ENCODE assay signal across 11 mouse cellular contexts in genomic region chr11:58223751-58224150, GRCm38 (mm10). TPM values are rescaled to one million over a fixed set of nuclear protein-coding genes. Genes with fewer than 3 reads are reported as not detected.
DNase-seq lines count a peak whose midpoint lies in the region; ATAC-seq and TF ChIP-seq lines count a peak whose summit lies in the region.
"Had no signal": no experiment of that assay in that cellular context is flagged by ENCODE, and none has a peak within 500 bp of the region (broad histone marks: within the 10 kb centered on the region; RNA-seq: fewer than 3 reads in every experiment).

No protein-coding gene starts in this region.

- peak overlapping the region; percentile 17; the same call in 1 of the 2 replicates for H3K27ac ChIP-seq in liver, embryonic 12.5 days
- H3K27ac ChIP-seq in liver, embryonic 11.5 days (ENCODE audit: low read depth, low read length), result no peak overlapping the region
- H3K27ac ChIP-seq in thymus, adult 2 months (ENCODE audit: control insufficient read depth, insufficient read depth, low read length), result peak overlapping the region; percentile 78
- H3K27ac ChIP-seq in hindbrain, embryonic 10.5 days, result no peak overlapping the region
- H3K27ac ChIP-seq: embryonic facial prominence, embryonic 13.5 days; limb, embryonic 15.5 days; neural tube, embryonic 12.5 days had no signal

- no peak for DNase-seq in liver, embryonic 11.5 days (ENCODE audit: low spot score)
- DNase-seq in gastrocnemius, postnatal 14 days, result peak; percentile 68
- peak; percentile 47 for DNase-seq in thymus, adult 2 months
- DNase-seq in retina, postnatal 1 day, result no peak
- no peak for DNase-seq in hindbrain, embryonic 10.5 days (ENCODE audit: low spot score)
- no peak for DNase-seq in adrenal gland, postnatal 14 days

- 27% methylated on average over 4 of the region's 4 CpGs for WGBS in liver, embryonic 12.5 days (ENCODE audit: insufficient replicate concordance)
- WGBS in liver, embryonic 11.5 days, result 32% methylated on average over 4 of the region's 4 CpGs
- WGBS in thymus, adult 2 months, result 3% methylated on average over 4 of the region's 4 CpGs
- WGBS in hindbrain, embryonic 10.5 days, result 45% methylated on average over 4 of the region's 4 CpGs

- no peak overlapping the region for H3K4me3 ChIP-seq in liver, embryonic 12.5 days
- no peak overlapping the region for H3K4me3 ChIP-seq in liver, embryonic 11.5 days (ENCODE audit: low read depth, low read length)
- no peak overlapping the region for H3K4me3 ChIP-seq in thymus, adult 2 months (ENCODE audit: control insufficient read depth, insufficient read depth, low read length)
- H3K4me3 ChIP-seq in hindbrain, embryonic 10.5 days, result no peak overlapping the region
- H3K4me3 ChIP-seq: embryonic facial prominence, embryonic 13.5 days; limb, embryonic 15.5 days; neural tube, embryonic 12.5 days had no signal

- no peaks in the 10 kb centered on the region for H3K9me3 ChIP-seq in liver, embryonic 12.5 days (replicated peaks)
- no peaks in the 10 kb centered on the region for H3K9me3 ChIP-seq in liver, embryonic 11.5 days (ENCODE audit: control insufficient read depth, low read length)
- no peaks in the 10 kb centered on the region for H3K9me3 ChIP-seq in hindbrain, embryonic 10.5 days
- H3K9me3 ChIP-seq: embryonic facial prominence, embryonic 13.5 days; limb, embryonic 15.5 days; neural tube, embryonic 12.5 days had no signal

- ATAC-seq in liver, embryonic 12.5 days, result no peak
- ATAC-seq in liver, embryonic 11.5 days (replicated peaks; ENCODE audit: low FRiP score), result no peak
- ATAC-seq in inflammation-experienced regulatory T-cells, adult 6 months, result peak; percentile 49

- TF ChIP-seq CTCF in thymus, adult 2 months (IDR thresholded peaks at IDR 0.05; ENCODE audit: borderline replicate concordance, control insufficient read depth, extremely low read depth, insufficient read depth, low read length, poor library complexity), result no peak

- no peaks in the 10 kb centered on the region for H3K27me3 ChIP-seq in liver, embryonic 12.5 days (replicated peaks)
- no peaks in the 10 kb centered on the region for H3K27me3 ChIP-seq in liver, embryonic 11.5 days (replicated peaks; ENCODE audit: control insufficient read depth, insufficient read depth, low read length)
- no peaks in the 10 kb centered on the region for H3K27me3 ChIP-seq in thymus, adult 2 months (ENCODE audit: control insufficient read depth, insufficient read depth, low read length)
- H3K27me3 ChIP-seq in hindbrain, embryonic 10.5 days (ENCODE audit: insufficient read depth, poor library complexity, severe bottlenecking), result no peaks in the 10 kb centered on the region
- H3K27me3 ChIP-seq: embryonic facial prominence, embryonic 13.5 days; limb, embryonic 15.5 days; neural tube, embryonic 12.5 days had no signal

- intact Hi-C loops in gastrocnemius, postnatal 14 days (cut with DNase I; ENCODE audit: low total_unique reads), result loop anchor here (2.0 kb wide), 1 partner anchor 43 kb away; no protein-coding TSS in a partner anchor

- H3K9ac ChIP-seq in liver, embryonic 12.5 days, result no peak overlapping the region
- H3K9ac ChIP-seq in liver, embryonic 11.5 days (ENCODE audit: low read depth, low read length), result no peak overlapping the region
- H3K9ac ChIP-seq: embryonic facial prominence, embryonic 13.5 days; limb, embryonic 15.5 days; neural tube, embryonic 12.5 days had no signal

- H3K4me2 ChIP-seq in liver, embryonic 12.5 days, result no peak overlapping the region
- no peak overlapping the region for H3K4me2 ChIP-seq in liver, embryonic 11.5 days
- H3K4me2 ChIP-seq: embryonic facial prominence, embryonic 13.5 days; limb, embryonic 15.5 days; neural tube, embryonic 12.5 days had no signal

- H3K4me1 ChIP-seq in liver, embryonic 12.5 days, result peaks cover 31% of the 10 kb centered on the region
- peaks cover 4% of the 10 kb centered on the region; the same call in 1 of the 2 replicates for H3K4me1 ChIP-seq in liver, embryonic 11.5 days (replicated peaks; ENCODE audit: control insufficient read depth, insufficient read depth, low read length)
- H3K4me1 ChIP-seq in thymus, adult 2 months (replicated peaks; ENCODE audit: control insufficient read depth, insufficient read depth, low read length), result peaks cover 24% of the 10 kb centered on the region
- 0 out of 2 replicates have a peak, but pooled peaks cover 12% of the 10 kb centered on the region for H3K4me1 ChIP-seq in hindbrain, embryonic 10.5 days (replicated peaks)
- H3K4me1 ChIP-seq: embryonic facial prominence, embryonic 13.5 days; limb, embryonic 15.5 days; neural tube, embryonic 12.5 days had no signal

- H3K36me3 ChIP-seq in liver, embryonic 12.5 days, result no peaks in the 10 kb centered on the region
- no peaks in the 10 kb centered on the region for H3K36me3 ChIP-seq in liver, embryonic 11.5 days (ENCODE audit: control insufficient read depth, insufficient read depth, low read length)
- no peaks in the 10 kb centered on the region for H3K36me3 ChIP-seq in thymus, adult 2 months (ENCODE audit: control insufficient read depth, insufficient read depth, low read length)
- no peaks in the 10 kb centered on the region for H3K36me3 ChIP-seq in hindbrain, embryonic 10.5 days
- H3K36me3 ChIP-seq: embryonic facial prominence, embryonic 13.5 days; limb, embryonic 15.5 days; neural tube, embryonic 12.5 days had no signal

- TF ChIP-seq POLR2A in thymus, adult 2 months (IDR thresholded peaks at IDR 0.05; ENCODE audit: control insufficient read depth, extremely low read depth, insufficient read depth, low read length, poor library complexity), result no peak

RNA-seq across cellular contexts. Expression of gene Irgm2, which starts 24.3 kb away (rescaled TPM):
- polyA plus RNA-seq in liver, embryonic 12.5 days (2016; fragmentation: Nextera tagmentation; extraction: Ambion mirVana), result 2.9 and 3.0 TPM in 2 replicates
- 2.3 and 2.5 TPM in 2 replicates for polyA plus RNA-seq in liver, embryonic 11.5 days (2014; fragmentation: Nextera tagmentation; extraction: Ambion mirVana)
- total RNA-seq in gastrocnemius, postnatal 14 days (2021), result 1 to 10 TPM; 4.8 to 5.5 TPM
- 10 to 100 TPM; 47.5 to 49.5 (median 48.5) TPM for polyA plus RNA-seq in inflammation-experienced regulatory T-cells, adult 6 months (2017; shearing (Covaris generic))
- 17.1 and 20.1 TPM in 2 replicates for polyA plus RNA-seq in thymus, adult 2 months (2012; rRNA removed)
- polyA plus RNA-seq in hindbrain, embryonic 10.5 days (2016; fragmentation: Nextera tagmentation; extraction: Ambion mirVana), result 0.44 and 0.55 TPM in 2 replicates
- total RNA-seq in adrenal gland, postnatal 14 days (2021), result 7.1 and 9.2 TPM in 2 replicates

RNA-seq across cellular contexts. Expression of gene Igtp, which starts 24.4 kb away (rescaled TPM):
- 6.3 and 6.4 TPM in 2 replicates for polyA plus RNA-seq in liver, embryonic 12.5 days (2016; fragmentation: Nextera tagmentation; extraction: Ambion mirVana)
- 5.0 and 5.5 TPM in 2 replicates for polyA plus RNA-seq in liver, embryonic 11.5 days (2014; fragmentation: Nextera tagmentation; extraction: Ambion mirVana)
- 1 to 10 TPM; 3.5 to 3.7 TPM for total RNA-seq in gastrocnemius, postnatal 14 days (2021)
- polyA plus RNA-seq in inflammation-experienced regulatory T-cells, adult 6 months (2017; shearing (Covaris generic)), result 100 to 1,000 TPM; 300 to 422 (median 383) TPM
- polyA plus RNA-seq in thymus, adult 2 months (2012; rRNA removed), result 58.1 and 60.9 TPM in 2 replicates
- 1.6 and 2.5 TPM in 2 replicates for polyA plus RNA-seq in hindbrain, embryonic 10.5 days (2016; fragmentation: Nextera tagmentation; extraction: Ambion mirVana)
- 8.5 and 8.9 TPM in 2 replicates for total RNA-seq in adrenal gland, postnatal 14 days (2021)

RNA-seq across cellular contexts. Expression of gene 4930438A08Rik, which starts 50.8 kb away (rescaled TPM):
- polyA plus RNA-seq in liver, embryonic 12.5 days (2016; fragmentation: Nextera tagmentation; extraction: Ambion mirVana), result 0.14 and 0.43 TPM in 2 replicates
- 0.30 and 0.44 TPM in 2 replicates for polyA plus RNA-seq in liver, embryonic 11.5 days (2014; fragmentation: Nextera tagmentation; extraction: Ambion mirVana)
- total RNA-seq in gastrocnemius, postnatal 14 days (2021), result not detected
- not detected for polyA plus RNA-seq in inflammation-experienced regulatory T-cells, adult 6 months (2017; shearing (Covaris generic))
- 0.07 and 0.29 TPM in 2 replicates for polyA plus RNA-seq in thymus, adult 2 months (2012; rRNA removed)
- 0.12 and 0.14 TPM in 2 replicates for polyA plus RNA-seq in hindbrain, embryonic 10.5 days (2016; fragmentation: Nextera tagmentation; extraction: Ambion mirVana)
- total RNA-seq in adrenal gland, postnatal 14 days (2021), result not detected in 2 replicates
- polyA plus RNA-seq: embryonic facial prominence, embryonic 13.5 days had no signal

RNA-seq across cellular contexts. Expression of gene Mrpl22, which starts 52.3 kb away (rescaled TPM):
- polyA plus RNA-seq in liver, embryonic 12.5 days (2016; fragmentation: Nextera tagmentation; extraction: Ambion mirVana), result 129 and 137 TPM in 2 replicates
- 178 and 190 TPM in 2 replicates for polyA plus RNA-seq in liver, embryonic 11.5 days (2014; fragmentation: Nextera tagmentation; extraction: Ambion mirVana)
- total RNA-seq in gastrocnemius, postnatal 14 days (2021), result 10 to 100 TPM; 39.7 to 43.8 TPM
- polyA plus RNA-seq in inflammation-experienced regulatory T-cells, adult 6 months (2017; shearing (Covaris generic)), result 10 to 100 TPM; 58.3 to 73.6 (median 64.8) TPM
- 41.3 and 42.0 TPM in 2 replicates for polyA plus RNA-seq in thymus, adult 2 months (2012; rRNA removed)
- polyA plus RNA-seq in hindbrain, embryonic 10.5 days (2016; fragmentation: Nextera tagmentation; extraction: Ambion mirVana), result 140 TPM in 2 replicates
- total RNA-seq in adrenal gland, postnatal 14 days (2021), result 74.6 and 77.2 TPM in 2 replicates

RNA-seq across cellular contexts. Expression of gene Gemin5, which starts 55.4 kb away (rescaled TPM):
- 25.4 and 26.0 TPM in 2 replicates for polyA plus RNA-seq in liver, embryonic 12.5 days (2016; fragmentation: Nextera tagmentation; extraction: Ambion mirVana)
- polyA plus RNA-seq in liver, embryonic 11.5 days (2014; fragmentation: Nextera tagmentation; extraction: Ambion mirVana), result 36.6 and 41.1 TPM in 2 replicates
- 10 to 100 TPM in 1 of 2 experiments, 1 to 10 TPM in 1; 9.5 to 10.8 TPM for total RNA-seq in gastrocnemius, postnatal 14 days (2021)
- polyA plus RNA-seq in inflammation-experienced regulatory T-cells, adult 6 months (2017; shearing (Covaris generic)), result 1 to 10 TPM; 5.7 to 6.4 (median 5.9) TPM
- 20.4 and 21.8 TPM in 2 replicates for polyA plus RNA-seq in thymus, adult 2 months (2012; rRNA removed)
- polyA plus RNA-seq in hindbrain, embryonic 10.5 days (2016; fragmentation: Nextera tagmentation; extraction: Ambion mirVana), result 27.0 and 31.8 TPM in 2 replicates
- 20.2 and 23.4 TPM in 2 replicates for total RNA-seq in adrenal gland, postnatal 14 days (2021)

Comparison
In these comparisons a context has a peak if more than half of its experiments do, and no peak if none do; other contexts are left out.
1. H3K27ac ChIP-seq: peak in liver, embryonic 12.5 days (single experiment) and thymus, adult 2 months (single experiment); none in liver, embryonic 11.5 days (single experiment) and hindbrain, embryonic 10.5 days (single experiment).
2. DNase-seq: peak in gastrocnemius, postnatal 14 days (single experiment) and thymus, adult 2 months (single experiment); none in liver, embryonic 11.5 days (single experiment), retina, postnatal 1 day (single experiment), hindbrain, embryonic 10.5 days (single experiment) and adrenal gland, postnatal 14 days (single experiment).